Mouse (Mus musculus) intestine, postnatal 0 days (tissue): ENCODE measurements around the gene Zbed6. TPM values are rescaled to one million over a fixed set of nuclear protein-coding genes. Genes with fewer than 3 reads are reported as not detected.
"Not testable (repeated sequence)": the region's sequence is repeated elsewhere in the genome, so short reads cannot be mapped to it uniquely, and the experiment has no call there.

Experiments
- ATAC-seq: fragments of 200-750 bp; cut with Nextera tagmentation; 2 replicates; pipeline ENCODE4 v1.8.0; 2017; ENCODE audit warnings: mild to moderate bottlenecking, moderate TSS enrichment, moderate library complexity
- H3K27ac ChIP-seq: fragments of 300-500 bp; sonication (generic); 2 replicates; pipeline ENCODE4 v1.5.1; 2014; ENCODE audit warnings: mild to moderate bottlenecking, low read depth, low read length, moderate library complexity
- H3K27me3 ChIP-seq: fragments of 300-500 bp; sonication (generic); replicated peaks from 2 replicates; pipeline ENCODE4 v1.6.1; 2014; ENCODE audit warnings: low read length, mixed read lengths; ENCODE audit not compliant: control insufficient read depth, insufficient read depth
- H3K36me3 ChIP-seq: fragments of 300-500 bp; sonication (generic); 2 replicates; pipeline ENCODE4 v1.6.1; 2014; ENCODE audit warnings: mild to moderate bottlenecking, moderate library complexity; ENCODE audit not compliant: control insufficient read depth, insufficient read depth
- H3K4me1 ChIP-seq: fragments of 300-500 bp; sonication (generic); replicated peaks from 2 replicates; pipeline ENCODE4 v1.6.1; 2014; ENCODE audit warnings: antibody characterized with exemption, low read length, mixed read lengths; ENCODE audit not compliant: control insufficient read depth, insufficient read depth
- H3K4me2 ChIP-seq: fragments of 300-500 bp; sonication (generic); replicated peaks from 2 replicates; pipeline ENCODE4 v1.6.1; 2014; ENCODE audit warnings: low read depth, mild to moderate bottlenecking, moderate library complexity
- H3K4me3 ChIP-seq: fragments of 300-500 bp; sonication (generic); 2 replicates; pipeline ENCODE4 v1.5.1; 2014; ENCODE audit warnings: low read depth, low read length
- H3K9ac ChIP-seq: fragments of 300-500 bp; sonication (generic); 2 replicates; pipeline ENCODE4 v1.6.1; 2014; ENCODE audit warnings: mild to moderate bottlenecking, low read depth, low read length
- H3K9me3 ChIP-seq: fragments of 300-500 bp; sonication (generic); 2 replicates; pipeline ENCODE4 v1.6.1; 2016; ENCODE audit warnings: mixed run types; ENCODE audit not compliant: control insufficient read depth
- CTCF ChIP-seq: sonication (generic); IDR thresholded peaks from 2 replicates; pipeline ENCODE4 v1.5.1; 2016; ENCODE audit warnings: low read depth, mild to moderate bottlenecking, control low read depth, antibody characterized with exemption, moderate library complexity
- WGBS: fragments of 180-500 bp; shearing (Covaris S2); extraction: QIAGEN DNeasy Blood & Tissue Kit; methylation state at CpG from one replicate; pipeline ENCODE4 v1.1.7; 2014; 5-methylcytosine and 5-hydroxymethylcytosine counted together
- polyA plus RNA-seq: library from polyadenylated mRNA; unstranded; fragments of >200 nt; fragmentation: Nextera tagmentation; extraction: Ambion mirVana; gene quantifications from 2 replicates; pipeline ENCODE4 v1.2.1, GENCODE M21; 2015

Zbed6 gene
- 0.90 and 0.93 TPM in 2 replicates for polyA plus RNA-seq

DNA sequence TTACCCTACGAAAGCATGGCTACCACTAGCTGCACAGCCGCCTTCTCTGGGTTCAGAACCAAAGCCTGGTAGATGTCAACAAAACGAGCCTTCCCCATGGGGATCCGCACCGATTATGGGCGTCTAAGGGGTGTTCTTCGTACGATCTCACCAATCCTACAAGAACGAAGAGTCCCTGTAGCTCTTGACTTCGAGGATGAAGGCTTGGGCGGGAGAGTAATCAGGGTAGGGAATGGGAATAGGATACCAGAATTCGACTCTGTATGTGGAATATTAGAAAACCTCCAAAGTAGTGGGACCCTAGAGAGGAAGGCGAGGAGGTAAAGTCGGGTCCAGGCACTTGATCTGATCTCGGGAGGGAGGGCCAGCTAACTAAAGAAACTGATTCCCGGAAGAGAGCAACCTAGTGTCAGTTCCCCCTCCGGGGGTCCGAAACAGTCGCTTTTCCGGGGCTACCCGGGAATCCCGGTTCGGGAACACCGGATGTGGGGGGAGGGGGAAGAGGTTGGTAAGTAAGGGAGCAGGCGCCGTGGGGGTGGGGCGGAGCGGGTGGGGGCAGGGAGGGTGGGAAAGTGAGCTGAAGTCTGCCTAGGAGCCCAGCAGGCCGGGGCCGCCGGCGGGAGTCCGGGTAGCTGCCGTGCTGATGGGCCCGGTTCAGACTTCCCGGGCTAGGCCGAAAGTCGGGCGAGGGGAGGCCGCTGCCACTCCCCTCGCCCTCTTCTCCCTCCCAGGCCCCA is at the start of gene Zbed6:
TSS of gene Zbed6 (minus strand) at position 420 of the 737 bp plus-strand sequence.
- H3K27ac ChIP-seq = peak within 1 kb of the TSS; percentile 96
- no peaks in the 10 kb centered on the region for H3K27me3 ChIP-seq
- H3K36me3 ChIP-seq = peaks cover 13% of the 10 kb centered on the region
- peak within 1 kb of the TSS; percentile 95 for H3K9ac ChIP-seq
- WGBS = under 1% methylated on average over 38 of the region's 41 CpGs
- peaks cover 12% of the 10 kb centered on the region; the same call in 1 of the 2 replicates for H3K4me1 ChIP-seq
- peak; percentile 73 for ATAC-seq
- peak within 1 kb of the TSS; percentile 72 for H3K4me2 ChIP-seq
- peak within 1 kb of the TSS; percentile 80 for H3K4me3 ChIP-seq
- H3K9me3 ChIP-seq = no peaks in the 10 kb centered on the region
- TF ChIP-seq CTCF = no peak

DNA sequence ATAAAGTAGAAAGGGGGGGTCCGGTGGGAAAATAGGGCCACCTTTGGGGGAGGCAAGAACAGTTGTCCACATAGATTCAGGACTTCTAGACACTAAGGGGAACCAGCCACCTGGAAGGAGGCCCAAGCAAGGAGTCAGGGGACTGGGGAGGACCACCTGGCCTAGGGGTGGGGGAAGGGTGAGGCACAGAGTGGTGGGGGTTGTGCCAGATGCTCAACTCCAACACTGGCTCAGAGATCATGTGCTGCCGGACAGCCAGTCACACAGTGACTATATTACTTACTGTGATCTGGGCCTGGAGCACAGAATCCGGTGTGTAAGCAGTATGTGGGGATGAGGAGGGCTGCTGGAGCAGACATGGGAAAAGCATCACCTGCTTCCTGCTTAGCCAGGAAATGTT is 48.6 kb upstream of the Zbed6 start:
- Histone ChIP-seq H3K9ac (no peak overlapping the region), H3K4me1 (0 out of 2 replicates have a peak, but pooled peaks cover 3% of the 10 kb centered on the region), H3K4me2 (no peak overlapping the region), H3K4me3 (no peak overlapping the region), H3K27me3 (no peaks in the 10 kb centered on the region), H3K36me3 (peaks cover 11% of the 10 kb centered on the region; the same call in 1 of the 2 replicates), H3K9me3 (no peaks in the 10 kb centered on the region), H3K27ac (no peak overlapping the region)
- ATAC-seq = no peak
- WGBS = 70% methylated on average over 3 of the region's 3 CpGs
- TF ChIP-seq CTCF = no peak

DNA sequence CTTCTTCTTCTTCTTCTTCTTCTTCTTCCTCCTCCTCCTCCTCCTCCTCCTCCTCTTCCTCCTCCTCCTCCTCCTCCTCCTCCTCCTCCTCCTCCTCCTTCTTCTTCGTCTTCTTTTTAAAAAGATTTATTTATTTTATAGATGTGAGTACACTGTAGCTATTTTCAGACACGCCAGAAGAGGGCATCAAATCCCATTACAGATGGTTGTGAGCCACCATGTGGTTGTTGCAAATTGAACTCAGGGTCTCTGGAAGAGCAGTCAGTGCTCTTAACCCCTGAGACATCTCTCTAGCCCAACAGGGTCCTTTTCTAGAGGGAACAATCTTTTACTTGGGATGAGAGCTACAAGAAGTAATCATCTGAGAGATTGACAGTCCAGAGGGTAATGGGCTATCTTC is 41.1 kb upstream of the Zbed6 start:
- H3K27me3 ChIP-seq, H3K4me3 ChIP-seq, H3K36me3 ChIP-seq, H3K4me1 ChIP-seq, ATAC-seq, H3K9ac ChIP-seq, H3K27ac ChIP-seq, H3K9me3 ChIP-seq, H3K4me2 ChIP-seq: not testable (repeated sequence)
- 11% methylated on average over 1 of the region's 2 CpGs for WGBS
- TF ChIP-seq CTCF = peak; percentile 68

DNA sequence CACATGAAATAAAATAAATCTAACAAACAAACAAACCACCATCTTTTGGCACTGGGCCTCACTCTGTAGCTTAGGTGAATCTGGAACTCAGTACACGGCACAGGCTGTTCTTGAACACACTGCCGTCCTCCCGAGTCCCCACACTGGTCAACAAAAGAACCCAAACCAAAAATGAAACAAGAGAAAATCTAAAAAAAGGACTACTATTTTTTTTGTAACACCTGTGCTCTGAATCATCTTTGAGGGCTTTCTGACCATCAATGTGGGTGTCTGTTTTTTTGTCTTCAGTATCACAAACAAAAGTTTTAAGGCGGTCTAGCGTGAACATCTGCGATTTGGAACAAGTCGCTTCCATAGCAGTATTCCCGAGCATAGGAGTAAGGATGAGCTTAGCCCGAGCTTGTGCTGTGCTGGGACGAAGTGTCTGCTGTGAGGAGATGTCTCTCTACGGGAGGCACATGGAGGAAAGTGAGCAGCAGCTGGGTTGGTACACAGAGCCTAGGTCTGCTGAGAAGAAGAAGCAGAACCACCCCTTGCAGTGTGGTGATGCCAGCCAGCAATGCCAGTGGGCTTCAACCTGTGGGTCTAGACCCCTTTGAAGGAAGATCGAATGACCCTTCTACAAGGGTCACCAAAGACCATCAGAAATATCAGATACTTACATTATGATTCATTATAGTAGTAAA is 37.4 kb upstream of the Zbed6 start:
- Histone ChIP-seq H3K36me3 (no peaks in the 10 kb centered on the region), H3K9ac (no peak overlapping the region), H3K4me2 (no peak overlapping the region), H3K27me3 (no peaks in the 10 kb centered on the region), H3K4me3 (no peak overlapping the region), H3K9me3 (no peaks in the 10 kb centered on the region), H3K27ac (no peak overlapping the region), H3K4me1 (peaks cover 13% of the 10 kb centered on the region)
- no peak for ATAC-seq
- 97% methylated on average over 12 of the region's 12 CpGs for WGBS
- TF ChIP-seq CTCF = no peak

DNA sequence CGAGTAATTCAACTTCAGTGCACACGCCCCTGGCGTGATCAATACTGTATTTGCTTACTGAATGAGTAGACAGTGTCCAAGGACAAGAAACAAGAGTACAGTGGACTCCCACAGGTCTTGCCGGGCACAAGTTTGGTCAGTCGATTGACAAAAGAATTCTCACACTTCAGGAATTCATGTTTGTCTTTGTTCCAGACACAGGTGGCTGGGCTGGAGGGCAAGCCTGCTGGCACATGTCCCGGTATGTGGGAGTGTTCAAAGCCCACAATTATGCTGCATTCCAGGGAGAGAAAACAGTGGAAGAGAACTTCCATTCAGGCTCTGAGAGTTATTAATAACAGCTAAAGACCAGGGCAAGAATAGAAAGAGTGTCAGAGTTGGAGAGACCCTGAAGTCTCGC is 35.2 kb upstream of the Zbed6 start:
- 25% methylated on average over 7 of the region's 7 CpGs for WGBS
- H3K9ac ChIP-seq = no peak overlapping the region
- TF ChIP-seq CTCF = no peak

DNA sequence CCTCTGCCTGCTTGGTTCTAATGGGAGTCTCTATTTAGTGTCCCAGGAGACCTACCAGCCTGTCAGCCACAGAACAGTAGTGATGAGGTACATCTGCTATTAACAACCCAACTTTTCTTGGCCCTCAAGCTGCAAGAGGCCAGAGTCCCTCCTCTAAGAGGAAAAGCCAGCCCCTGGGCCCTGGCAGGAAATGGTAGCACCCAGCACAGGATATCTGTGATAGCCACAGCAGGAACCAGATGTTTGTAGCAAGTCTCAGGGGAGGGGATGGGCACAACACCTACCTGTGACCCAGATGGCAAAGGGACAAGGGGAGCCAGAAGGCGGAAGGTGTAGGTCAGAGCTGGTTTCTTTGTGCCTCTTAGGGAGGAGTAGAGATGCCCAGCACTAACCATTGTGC is 34.2 kb upstream of the Zbed6 start:
- Histone ChIP-seq H3K9me3 (no peaks in the 10 kb centered on the region), H3K4me2 (no peak overlapping the region), H3K27me3 (no peaks in the 10 kb centered on the region), H3K36me3 (no peaks in the 10 kb centered on the region), H3K4me1 (peaks cover 13% of the 10 kb centered on the region), H3K4me3 (no peak overlapping the region), H3K9ac (no peak overlapping the region), H3K27ac (0 out of 2 replicates have a peak overlapping the region, but pooled peaks have one; percentile 35)
- TF ChIP-seq CTCF = no peak
- no peak for ATAC-seq
- 93% methylated on average over 1 of the region's 1 CpGs for WGBS

More for the DNA sequence above, 35.2 kb upstream of the Zbed6 start:
- Histone ChIP-seq H3K27ac (no peak overlapping the region), H3K4me1 (peaks cover 13% of the 10 kb centered on the region), H3K9me3 (no peaks in the 10 kb centered on the region), H3K36me3 (no peaks in the 10 kb centered on the region), H3K4me2 (no peak overlapping the region), H3K4me3 (no peak overlapping the region), H3K27me3 (no peaks in the 10 kb centered on the region)
- no peak for ATAC-seq
